Mouse (Mus musculus): ENCODE results near the gene AI661453. TPM values are rescaled to one million over a fixed set of nuclear protein-coding genes. Genes with fewer than 3 reads are reported as not detected.

Gene AI661453
- 0.47 and 0.76 TPM in 2 replicates for polyA plus RNA-seq (2014; fragmentation: Nextera tagmentation; extraction: Ambion mirVana)

- WGBS: 1% methylated on average over 45 of the region's 45 CpGs
- Histone ChIP-seq H3K9ac (ENCODE audit: low read length) (peak within 1 kb of the TSS; percentile 76), H3K4me2 (ENCODE audit: low read length) (peak within 1 kb of the TSS; percentile 90), H3K9me3 (ENCODE audit: control insufficient read depth, low read length) (no peaks in the 10 kb centered on the region), H3K4me1 (ENCODE audit: control insufficient read depth in 2 of 2, insufficient read depth in 2 of 2, low read length in 2 of 2) (peaks cover 14 to 27% of the 10 kb centered on the region in 2 experiments; a peak in 3 of 4 replicates), H3K27ac (replicated peaks in 1 of 2; ENCODE audit: control insufficient read depth in 1 of 2, insufficient read depth in 1 of 2, low read depth in 2 of 2, low read length in 2 of 2) (peak within 1 kb of the TSS in 1 of 2 experiments; percentile 7; a peak in 1 of 4 replicates), H3K36me3 (ENCODE audit: control insufficient read depth, insufficient read depth, low read length) (no peaks in the 10 kb centered on the region), H3K27me3 (ENCODE audit: control insufficient read depth, insufficient read depth, low read length) (no peaks in the 10 kb centered on the region), H3K4me3 (ENCODE audit: control insufficient read depth in 1 of 2, insufficient read depth in 1 of 2, low read depth in 1 of 2, low read length in 2 of 2) (peak within 1 kb of the TSS; percentile 44 to 55)
- ATAC-seq (ENCODE audit: insufficient number of reproducible peaks, insufficient read depth, low FRiP score, low read depth): peak; percentile 38; the same call in 1 of the 2 replicates
These were observed at the start of gene AI661453 for GRCm38 (mm10) chr17:47436156-47436906. TSS of gene AI661453 (plus strand) at chr17:47436615.

GRCm38 (mm10) chr17:47386649-47387048 lies 49.8 kb upstream of the AI661453 start:
- no peak for ATAC-seq (ENCODE audit: insufficient number of reproducible peaks, insufficient read depth, low FRiP score, low read depth)
- Histone ChIP-seq H3K4me2 (ENCODE audit: low read length) (no peak overlapping the region), H3K9me3 (ENCODE audit: control insufficient read depth, low read length) (0 out of 2 replicates have a peak, but pooled peaks cover 6% of the 10 kb centered on the region), H3K36me3 (ENCODE audit: control insufficient read depth, insufficient read depth, low read length) (peaks cover 5% of the 10 kb centered on the region), H3K27ac (replicated peaks in 1 of 2; ENCODE audit: control insufficient read depth in 1 of 2, insufficient read depth in 1 of 2, low read depth in 2 of 2, low read length in 2 of 2) (no peak overlapping the region), H3K4me1 (ENCODE audit: control insufficient read depth in 2 of 2, insufficient read depth in 2 of 2, low read length in 2 of 2) (no peaks in the 10 kb centered on the region), H3K27me3 (ENCODE audit: control insufficient read depth, insufficient read depth, low read length) (no peaks in the 10 kb centered on the region), H3K9ac (ENCODE audit: low read length) (no peak overlapping the region), H3K4me3 (ENCODE audit: control insufficient read depth in 1 of 2, insufficient read depth in 1 of 2, low read depth in 1 of 2, low read length in 2 of 2) (no peak overlapping the region)
- WGBS: 56% methylated on average over 4 of the region's 4 CpGs

- WGBS: 17% methylated on average over 23 of the region's 24 CpGs
- H3K9me3 ChIP-seq (ENCODE audit: control insufficient read depth, low read length): no peaks in the 10 kb centered on the region
- no peak for ATAC-seq (ENCODE audit: insufficient number of reproducible peaks, insufficient read depth, low FRiP score, low read depth)
- H3K4me2 ChIP-seq (ENCODE audit: low read length): peak overlapping the region; percentile 64
- no peak overlapping the region for H3K27ac ChIP-seq (replicated peaks in 1 of 2; ENCODE audit: control insufficient read depth in 1 of 2, insufficient read depth in 1 of 2, low read depth in 2 of 2, low read length in 2 of 2)
- H3K27me3 ChIP-seq (ENCODE audit: control insufficient read depth, insufficient read depth, low read length): peaks cover 13% of the 10 kb centered on the region; the same call in 1 of the 2 replicates
- peaks cover 6 to 12% of the 10 kb centered on the region in 2 experiments; a peak in 3 of 4 replicates for H3K4me1 ChIP-seq (ENCODE audit: control insufficient read depth in 2 of 2, insufficient read depth in 2 of 2, low read length in 2 of 2)
- peak overlapping the region; percentile 25 to 35 for H3K4me3 ChIP-seq (ENCODE audit: control insufficient read depth in 1 of 2, insufficient read depth in 1 of 2, low read depth in 1 of 2, low read length in 2 of 2)
- no peaks in the 10 kb centered on the region for H3K36me3 ChIP-seq (ENCODE audit: control insufficient read depth, insufficient read depth, low read length)
- 0 out of 2 replicates have a peak overlapping the region, but pooled peaks have one; percentile 39 for H3K9ac ChIP-seq (ENCODE audit: low read length)
These were observed 42.1 kb upstream of the AI661453 start for GRCm38 (mm10) chr17:47394223-47394869.

GRCm38 (mm10) chr17:47395376-47395913 lies 41.0 kb upstream of the AI661453 start:
- 3% methylated on average over 19 of the region's 20 CpGs for WGBS
- H3K4me3 ChIP-seq (ENCODE audit: control insufficient read depth in 1 of 2, insufficient read depth in 1 of 2, low read depth in 1 of 2, low read length in 2 of 2): peak overlapping the region; percentile 25 to 35
- H3K27me3 ChIP-seq (ENCODE audit: control insufficient read depth, insufficient read depth, low read length): peaks cover 13% of the 10 kb centered on the region; the same call in 1 of the 2 replicates
- H3K9ac ChIP-seq (ENCODE audit: low read length): peak overlapping the region; percentile 39; the same call in 1 of the 2 replicates
- 0 out of 2 replicates have a peak, but pooled peaks have one; percentile 41 for ATAC-seq (ENCODE audit: insufficient number of reproducible peaks, insufficient read depth, low FRiP score, low read depth)
- H3K4me1 ChIP-seq (ENCODE audit: control insufficient read depth in 2 of 2, insufficient read depth in 2 of 2, low read length in 2 of 2): peaks cover 6 to 12% of the 10 kb centered on the region in 2 experiments; a peak in 3 of 4 replicates
- no peaks in the 10 kb centered on the region for H3K9me3 ChIP-seq (ENCODE audit: control insufficient read depth, low read length)
- peak overlapping the region; percentile 64 for H3K4me2 ChIP-seq (ENCODE audit: low read length)
- no peaks in the 10 kb centered on the region for H3K36me3 ChIP-seq (ENCODE audit: control insufficient read depth, insufficient read depth, low read length)
- no peak overlapping the region for H3K27ac ChIP-seq (replicated peaks in 1 of 2; ENCODE audit: control insufficient read depth in 1 of 2, insufficient read depth in 1 of 2, low read depth in 2 of 2, low read length in 2 of 2)

GRCm38 (mm10) chr17:47399091-47399490 lies 37.3 kb upstream of the AI661453 start:
- H3K9me3 ChIP-seq (ENCODE audit: control insufficient read depth, low read length): no peaks in the 10 kb centered on the region
- no peak overlapping the region for H3K4me3 ChIP-seq (ENCODE audit: control insufficient read depth in 1 of 2, insufficient read depth in 1 of 2, low read depth in 1 of 2, low read length in 2 of 2)
- peaks cover 6 to 12% of the 10 kb centered on the region in 2 experiments; a peak in 3 of 4 replicates for H3K4me1 ChIP-seq (ENCODE audit: control insufficient read depth in 2 of 2, insufficient read depth in 2 of 2, low read length in 2 of 2)
- no peak for ATAC-seq (ENCODE audit: insufficient number of reproducible peaks, insufficient read depth, low FRiP score, low read depth)
- H3K36me3 ChIP-seq (ENCODE audit: control insufficient read depth, insufficient read depth, low read length): no peaks in the 10 kb centered on the region
- H3K9ac ChIP-seq (ENCODE audit: low read length): no peak overlapping the region
- 84% methylated on average over 8 of the region's 8 CpGs for WGBS
- H3K27me3 ChIP-seq (ENCODE audit: control insufficient read depth, insufficient read depth, low read length): peaks cover 13% of the 10 kb centered on the region; the same call in 1 of the 2 replicates
- H3K27ac ChIP-seq (replicated peaks in 1 of 2; ENCODE audit: control insufficient read depth in 1 of 2, insufficient read depth in 1 of 2, low read depth in 2 of 2, low read length in 2 of 2): no peak overlapping the region
- no peak overlapping the region for H3K4me2 ChIP-seq (ENCODE audit: low read length)

GRCm38 (mm10) chr17:47400451-47400850 lies 36.0 kb upstream of the AI661453 start, which contains the start of gene Guca1a:
TSS of gene Guca1a (minus strand) at chr17:47400584.
- WGBS: 60% methylated on average over 10 of the region's 10 CpGs

More at GRCm38 (mm10) chr17:47400451-47400850, 36.0 kb upstream of the AI661453 start, which contains the start of gene Guca1a:
- H3K9ac ChIP-seq (ENCODE audit: low read length): no peak within 1 kb of the TSS
- 0 out of 2 replicates have a peak, but pooled peaks cover 7% of the 10 kb centered on the region for H3K27me3 ChIP-seq (ENCODE audit: control insufficient read depth, insufficient read depth, low read length)
- no peak for ATAC-seq (ENCODE audit: insufficient number of reproducible peaks, insufficient read depth, low FRiP score, low read depth)
- no peak within 1 kb of the TSS for H3K4me3 ChIP-seq (ENCODE audit: control insufficient read depth in 1 of 2, insufficient read depth in 1 of 2, low read depth in 1 of 2, low read length in 2 of 2)
- no peaks in the 10 kb centered on the region for H3K9me3 ChIP-seq (ENCODE audit: control insufficient read depth, low read length)
- H3K27ac ChIP-seq (replicated peaks in 1 of 2; ENCODE audit: control insufficient read depth in 1 of 2, insufficient read depth in 1 of 2, low read depth in 2 of 2, low read length in 2 of 2): no peak within 1 kb of the TSS
- no peaks in the 10 kb centered on the region for H3K36me3 ChIP-seq (ENCODE audit: control insufficient read depth, insufficient read depth, low read length)
- no peak within 1 kb of the TSS for H3K4me2 ChIP-seq (ENCODE audit: low read length)
- peaks cover 2% of the 10 kb centered on the region in 2 experiments; a peak in 2 of 4 replicates for H3K4me1 ChIP-seq (ENCODE audit: control insufficient read depth in 2 of 2, insufficient read depth in 2 of 2, low read length in 2 of 2)
